Mouse (Mus musculus): ENCODE measurements around the gene Surf2. TPM values are rescaled to one million over a fixed set of nuclear protein-coding genes. Genes with fewer than 3 reads are reported as not detected.

Gene Surf2
- total RNA-seq, 2 experiments from 2014 or later = 12.8 to 15.3 TPM

- no peak for DNase-seq
Measured at GRCm38 (mm10) chr2:26960756-26961155, 44.6 kb downstream of the Surf2 start.

- DNase-seq = peak; percentile 94 to 96
Measured at GRCm38 (mm10) chr2:26963923-26964723, 48.0 kb downstream of the Surf2 start, which contains the start of gene Rexo4. Gene Rexo4 (minus strand): TSS chr2:26964386.

DNA sequence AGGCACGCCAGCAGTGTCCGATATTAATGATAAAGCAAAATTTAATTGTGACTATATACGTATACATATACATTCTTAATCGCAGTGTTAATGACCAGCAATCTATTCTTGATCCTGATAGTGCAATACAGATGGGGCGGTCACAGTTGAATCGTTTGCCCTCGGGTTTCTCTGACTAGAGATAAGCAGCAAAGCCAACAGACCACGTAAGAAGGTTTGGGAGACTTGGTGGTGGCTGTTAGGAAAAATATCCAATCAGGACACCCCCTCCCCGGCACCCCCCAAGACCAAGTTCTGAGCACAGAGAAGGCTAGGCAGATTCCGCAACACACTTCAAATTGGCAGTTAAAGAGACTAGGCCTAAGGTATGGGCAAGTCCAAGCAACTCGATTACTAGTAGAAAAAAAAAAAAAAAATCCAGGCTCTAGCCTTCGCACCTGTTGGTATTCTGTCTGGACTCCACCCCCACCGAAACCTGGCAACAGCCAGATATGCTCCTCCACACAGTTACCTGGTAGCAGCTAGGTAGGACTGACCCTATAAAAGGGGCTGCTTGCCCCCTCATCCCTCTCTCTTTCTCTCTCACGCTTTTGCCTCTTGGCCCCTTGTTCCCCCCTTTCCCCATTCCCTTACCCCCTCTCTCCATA, 48.7 kb downstream of the Surf2 start:
- DNase-seq = no peak

GRCm38 (mm10) chr2:26967262-26967661, 51.1 kb downstream of the Surf2 start:
- DNase-seq = no peak

Other genes with a start within 250 kb of the Surf2 start
- not detected for gene Lcn4, start 245.1 kb upstream of the Surf2 start, total RNA-seq (2021)
- gene Abo, start 51.4 kb upstream of the Surf2 start, total RNA-seq (2021) = not detected
- gene Surf6, start 13.5 kb upstream of the Surf2 start, total RNA-seq (2021) = 10 to 100 TPM; 11.7 to 14.2 TPM
- gene Med22, start 5.7 kb upstream of the Surf2 start, total RNA-seq (2021) = 10 to 100 TPM; 24.7 to 25.6 TPM
- gene Rpl7a, start 5.6 kb upstream of the Surf2 start, total RNA-seq (2021) = 100 to 1,000 TPM; 282 to 289 TPM
- gene Surf1, start 163 bp downstream of the Surf2 start, total RNA-seq (2021) = 10 to 100 TPM; 61.3 to 61.6 TPM
- 10 to 100 TPM; 77.9 to 83.1 TPM for gene Surf4, start 17.6 kb downstream of the Surf2 start, total RNA-seq (2021)
- gene Stkld1, start 17.7 kb downstream of the Surf2 start, total RNA-seq (2021) = not detected
- 10 to 100 TPM; 11.1 to 12.1 TPM for gene Rexo4, start 48.0 kb downstream of the Surf2 start, total RNA-seq (2021)
- not detected for gene Adamts13, start 57.0 kb downstream of the Surf2 start, total RNA-seq (2021)
- gene Cacfd1, start 93.6 kb downstream of the Surf2 start, total RNA-seq (2021) = 10 to 100 TPM; 45.6 to 48.8 TPM
- under 1 TPM; 0.17 to 0.31 TPM for gene Slc2a6, start 111.6 kb downstream of the Surf2 start, total RNA-seq (2021)
- gene Mymk, start 155.8 kb downstream of the Surf2 start, total RNA-seq (2021) = not detected
- 10 to 100 TPM in 1 of 2 experiments, 1 to 10 TPM in 1; 4.5 to 10.1 TPM for gene Adamtsl2, start 163.0 kb downstream of the Surf2 start, total RNA-seq (2021)
- gene Fam163b, start 226.1 kb downstream of the Surf2 start, total RNA-seq (2021) = under 1 TPM; 0.37 to 0.39 TPM
- gene Dbh, start 248.9 kb downstream of the Surf2 start, total RNA-seq (2021) = 1 to 10 TPM; 1.6 to 1.7 TPM

Data from heart, adult 18-20 months (tissue).